Mouse (Mus musculus) E14TG2a.4 (cell line): ENCODE data around the gene Ralb.

Experiments used
- CTCF ChIP-seq: conservative IDR thresholded peaks from 2 replicates; pipeline ENCODE4 v1.5.1; 2014; ENCODE audit warnings: low read length
- POU5F1 ChIP-seq: IDR thresholded peaks from 2 replicates; pipeline ENCODE4 v1.6.1; 2014; ENCODE audit warnings: low read length, borderline replicate concordance

GRCm38 (mm10) chr1:119490765-119491164 lies 13.8 kb downstream of the Ralb start:
- TF ChIP-seq CTCF (no peak), POU5F1 (no peak)
